Mouse (Mus musculus): Measurements from ENCODE around the gene Kcp.

DNA sequence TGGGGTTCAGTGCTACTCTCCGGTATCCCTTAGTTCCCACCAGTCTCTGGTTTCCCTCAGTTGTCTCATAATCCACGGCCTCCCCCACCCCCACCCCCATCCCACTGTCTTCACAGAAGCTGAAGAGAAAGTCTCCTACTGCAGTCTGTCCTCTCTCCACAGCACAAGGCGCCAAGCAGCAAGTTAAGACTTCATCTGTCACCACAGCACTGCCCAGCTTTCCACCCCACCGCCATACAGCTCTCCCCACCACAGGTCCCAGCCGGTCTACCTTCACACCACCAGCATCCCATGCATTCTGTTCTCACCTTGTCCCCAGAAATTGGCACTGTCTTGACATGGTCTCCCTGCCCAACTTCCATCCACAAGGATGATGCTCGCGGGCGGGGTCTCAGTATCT is 918 bp downstream of the Kcp start:
- TF ChIP-seq CTCF (IDR thresholded peaks at IDR 0.05; ENCODE audit: extremely low read depth, insufficient read length, insufficient replicate concordance, low read depth, low read length) (no peak), POLR2A (IDR thresholded peaks at IDR 0.05; ENCODE audit: low read depth, low read length) (no peak)

Measured in small intestine, adult 2 months (tissue).